Mouse (Mus musculus) CH12.LX (cell line): ENCODE measurements at regions not wholly inside any gene's neighbourhood (a gene's known extent, or its start where the extent isn't known, plus 50 kb on each side); places are given as distances from the start of the nearest gene placed in this dataset.

Experiments used
- DNase-seq: peaks from one replicate; pipeline ENCODE4 v3.0.0-alpha.2; 2013; ENCODE audit errors: extremely low read depth
- H3K27ac ChIP-seq: 2 replicates; pipeline ENCODE4 v1.5.1; 2012; ENCODE audit warnings: low read depth, mild to moderate bottlenecking, control low read depth, moderate library complexity; ENCODE audit not compliant: insufficient read depth
- H3K27me3 ChIP-seq: replicated peaks from 2 replicates; pipeline ENCODE3; 2012; ENCODE audit warnings: inconsistent platforms
- H3K36me3 ChIP-seq, 2 experiments: replicated peaks in 1 of 2; 2 replicates each; pipeline versions ENCODE3 to v1.6.1; 2012; ENCODE audit warnings: inconsistent platforms in 1 of 2, low read length in 1 of 2, mild to moderate bottlenecking in 1 of 2, mixed read lengths in 1 of 2, moderate library complexity in 1 of 2; ENCODE audit not compliant: control insufficient read depth in 1 of 2, insufficient read depth in 1 of 2
- H3K4me1 ChIP-seq, 2 experiments: 2 replicates each; pipeline ENCODE4 v1.6.1; 2012; ENCODE audit warnings: inconsistent platforms in 1 of 2, moderate library complexity in 1 of 2; ENCODE audit not compliant: insufficient read depth in 2 of 2, control insufficient read depth in 1 of 2
- H3K4me2 ChIP-seq: 2 replicates; pipeline ENCODE4 v1.6.1; 2012; ENCODE audit warnings: low read depth, mild to moderate bottlenecking, control low read depth; ENCODE audit not compliant: poor library complexity, insufficient read depth, severe bottlenecking
- H3K4me3 ChIP-seq, 3 experiments: fragments of 150-350 bp in 1 of 3; sonication (generic) in 1 of 3; replicated peaks in 1 of 3; 2 replicates each; pipeline versions ENCODE3 to v1.5.1; 2011 to 2012; ENCODE audit warnings: low read depth in 2 of 3, low read length in 2 of 3, mild to moderate bottlenecking in 2 of 3, moderate library complexity in 2 of 3, control low read depth in 1 of 3, improper control_type of control experiment in 1 of 3, inconsistent platforms in 1 of 3, mixed read lengths in 1 of 3; ENCODE audit not compliant: poor library complexity in 1 of 3
- H3K79me2 ChIP-seq: replicated peaks from 2 replicates; pipeline ENCODE4 v1.6.1; 2012; ENCODE audit warnings: mild to moderate bottlenecking, moderate library complexity; ENCODE audit not compliant: control insufficient read depth, poor library complexity, insufficient read depth, severe bottlenecking; ENCODE audit errors: extremely low read depth
- H3K9ac ChIP-seq: 2 replicates; pipeline ENCODE4 v1.6.1; 2012; ENCODE audit warnings: low read depth, mild to moderate bottlenecking, control low read depth, moderate library complexity; ENCODE audit not compliant: insufficient read depth
- H3K9me3 ChIP-seq: replicated peaks from 2 replicates; pipeline ENCODE3; 2012; ENCODE audit warnings: low read length, inconsistent platforms, mixed read lengths
- ELF1 ChIP-seq: IDR thresholded peaks from 2 replicates; pipeline ENCODE4 v1.6.1; 2014; ENCODE audit warnings: low read depth, mild to moderate bottlenecking, inconsistent platforms, low read length, improper control_type of control experiment
- EP300 ChIP-seq: IDR thresholded peaks from 2 replicates; pipeline ENCODE4 v1.6.1; 2011; ENCODE audit warnings: low read length, improper control_type of control experiment
- HCFC1 ChIP-seq: IDR thresholded peaks from 2 replicates; pipeline ENCODE4 v1.6.1; 2012; ENCODE audit warnings: low read depth, mild to moderate bottlenecking, inconsistent platforms, low read length, improper control_type of control experiment
- IRF4 ChIP-seq: IDR thresholded peaks from 2 replicates; pipeline ENCODE4 v1.6.1; 2014; ENCODE audit warnings: low read depth, mild to moderate bottlenecking, inconsistent platforms, low read length, improper control_type of control experiment
- JUN ChIP-seq: IDR thresholded peaks from 2 replicates; pipeline ENCODE4 v1.6.1; 2011; ENCODE audit warnings: low read depth, mild to moderate bottlenecking, low read length, improper control_type of control experiment, moderate library complexity; ENCODE audit not compliant: insufficient read depth
- KAT2A ChIP-seq: IDR thresholded peaks from 2 replicates; pipeline ENCODE4 v1.6.1; 2012; ENCODE audit warnings: low read length, improper control_type of control experiment, inconsistent platforms; ENCODE audit not compliant: insufficient replicate concordance
- MAFK ChIP-seq: IDR thresholded peaks from 2 replicates; pipeline ENCODE4 v1.6.1; 2011; ENCODE audit warnings: low read length, improper control_type of control experiment; ENCODE audit not compliant: insufficient replicate concordance
- MAX ChIP-seq: IDR thresholded peaks from 2 replicates; pipeline ENCODE4 v1.6.1; 2011; ENCODE audit warnings: low read length, improper control_type of control experiment
- MXI1 ChIP-seq: IDR thresholded peaks from 2 replicates; pipeline ENCODE4 v1.6.1; 2011; ENCODE audit warnings: mild to moderate bottlenecking, low read depth, low read length, improper control_type of control experiment
- PAX5 ChIP-seq: IDR thresholded peaks from 2 replicates; pipeline ENCODE4 v1.6.1; 2012; ENCODE audit warnings: low read length, inconsistent platforms, mixed read lengths
- RCOR1 ChIP-seq: conservative IDR thresholded peaks from 2 replicates; pipeline ENCODE4 v1.6.1; 2012; ENCODE audit warnings: low read depth, mild to moderate bottlenecking, inconsistent platforms, low read length, improper control_type of control experiment
- SMC3 ChIP-seq: IDR thresholded peaks from 2 replicates; pipeline ENCODE4 v1.6.1; 2011; ENCODE audit warnings: low read depth, low read length, improper control_type of control experiment
- UBTF ChIP-seq: IDR thresholded peaks from 2 replicates; pipeline ENCODE4 v1.6.1; 2012; ENCODE audit warnings: low read depth, mild to moderate bottlenecking, inconsistent platforms, low read length, improper control_type of control experiment, moderate library complexity
- USF1 ChIP-seq: IDR thresholded peaks from 2 replicates; pipeline ENCODE4 v1.6.1; 2014; ENCODE audit warnings: low read depth, mild to moderate bottlenecking, inconsistent platforms, low read length, improper control_type of control experiment
- ZC3H11A ChIP-seq: IDR thresholded peaks from 2 replicates; pipeline ENCODE4 v1.6.1; 2012; ENCODE audit warnings: low read depth, mild to moderate bottlenecking, inconsistent platforms, low read length, improper control_type of control experiment
- ZKSCAN1 ChIP-seq: IDR thresholded peaks from 2 replicates; pipeline ENCODE4 v1.6.1; 2012; ENCODE audit warnings: low read depth, inconsistent platforms, low read length, improper control_type of control experiment, borderline replicate concordance
- dilution Hi-C: fragments of 300-500 bp; cut with MboI; formaldehyde crosslinking; loops from 2 replicates; pipeline ENCODE4 v1.14.3; 2020; ENCODE audit warnings: low sequenced_read_pairs; ENCODE audit not compliant: extremely low pct_unique_long_range_greater_than_20kb, extremely low pct_ligation_motif_present
- in situ Hi-C: fragments of 300-500 bp; cut with MboI; formaldehyde crosslinking; loops from 3 replicates; pipeline ENCODE4 v1.14.3; 2019; ENCODE audit warnings: low sequenced_read_pairs, low pct_ligation_motif_present, low pct_unique_long_range_greater_than_20kb, mixed read lengths

GRCm38 (mm10) chr12:8155566-8155965 lies 52.3 kb upstream of the Ldah start:
- DNase-seq = no peak
- Histone ChIP-seq H3K36me3 (no peaks in the 10 kb centered on the region), H3K4me1 (no peaks in the 10 kb centered on the region), H3K4me3 (no peak overlapping the region), H3K4me2 (no peak overlapping the region), H3K27me3 (no peaks in the 10 kb centered on the region), H3K27ac (no peak overlapping the region), H3K9me3 (no peaks in the 10 kb centered on the region), H3K79me2 (no peaks in the 10 kb centered on the region), H3K9ac (no peak overlapping the region)
- in situ Hi-C loops = no loop called here
- TF ChIP-seq KAT2A (no peak), ZKSCAN1 (no peak), RCOR1 (no peak), JUN (no peak), EP300 (no peak), ZC3H11A (no peak), PAX5 (no peak), UBTF (no peak), ELF1 (no peak), HCFC1 (no peak), USF1 (no peak), MXI1 (no peak), MAFK (no peak), IRF4 (no peak), MAX (no peak), SMC3 (no peak)
- dilution Hi-C loops = no loop called here
